Mouse (Mus musculus) effector memory CD4-positive, alpha-beta T cell, adult 7 months (primary cell): ENCODE data around the gene Mbd3. TPM values are rescaled to one million over a fixed set of nuclear protein-coding genes. Genes with fewer than 3 reads are reported as not detected.

Experiments used
- polyA plus RNA-seq: library from polyadenylated mRNA; unstranded; fragments of 100-300 nt; shearing (Covaris generic); gene quantifications from one replicate; pipeline ENCODE4 v1.2.1, GENCODE M21; 2017

Gene Mbd3
- 92.9 TPM for polyA plus RNA-seq

DNA sequence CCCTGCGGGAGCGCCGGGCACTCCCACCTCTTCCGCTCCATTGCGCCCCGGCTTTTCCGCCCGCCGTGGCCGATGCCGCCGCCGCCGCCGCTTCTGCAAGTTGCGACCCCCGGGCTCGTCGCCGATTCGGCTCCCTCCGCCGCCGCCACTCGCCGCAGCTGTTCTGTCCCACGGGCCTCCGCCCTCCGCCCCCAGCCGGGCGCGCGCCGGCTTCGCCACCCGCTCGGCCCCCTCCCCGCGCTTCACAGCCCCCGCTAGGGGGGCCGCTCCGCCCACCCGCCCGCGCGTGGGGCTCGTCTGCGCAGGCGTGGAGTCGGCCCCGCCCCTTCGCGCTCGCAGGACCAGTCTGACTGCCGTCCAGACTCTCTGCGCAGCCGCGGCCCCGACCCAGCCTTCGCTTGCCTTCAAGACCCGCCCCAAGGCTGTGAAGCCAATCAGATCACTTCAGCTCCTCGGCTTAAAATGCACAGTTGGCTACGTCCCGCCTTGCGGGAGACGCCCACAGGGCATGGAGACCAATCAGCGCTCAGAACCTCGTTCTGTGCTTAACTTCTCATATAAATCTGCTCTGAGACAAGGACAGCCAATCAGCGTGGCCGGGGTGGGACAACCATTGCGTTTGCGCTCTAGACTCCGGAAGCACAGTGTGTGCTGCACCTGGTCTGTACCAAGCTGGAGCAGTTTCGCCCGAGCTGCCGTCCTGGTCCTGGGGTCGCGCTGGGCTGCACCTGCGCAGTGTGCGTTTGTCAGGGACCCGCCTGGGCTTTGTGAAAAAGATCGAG is at the start of gene Mbd3:
Gene Mbd3 (minus strand): TSS at position 360 of the 782 bp plus-strand sequence.

DNA sequence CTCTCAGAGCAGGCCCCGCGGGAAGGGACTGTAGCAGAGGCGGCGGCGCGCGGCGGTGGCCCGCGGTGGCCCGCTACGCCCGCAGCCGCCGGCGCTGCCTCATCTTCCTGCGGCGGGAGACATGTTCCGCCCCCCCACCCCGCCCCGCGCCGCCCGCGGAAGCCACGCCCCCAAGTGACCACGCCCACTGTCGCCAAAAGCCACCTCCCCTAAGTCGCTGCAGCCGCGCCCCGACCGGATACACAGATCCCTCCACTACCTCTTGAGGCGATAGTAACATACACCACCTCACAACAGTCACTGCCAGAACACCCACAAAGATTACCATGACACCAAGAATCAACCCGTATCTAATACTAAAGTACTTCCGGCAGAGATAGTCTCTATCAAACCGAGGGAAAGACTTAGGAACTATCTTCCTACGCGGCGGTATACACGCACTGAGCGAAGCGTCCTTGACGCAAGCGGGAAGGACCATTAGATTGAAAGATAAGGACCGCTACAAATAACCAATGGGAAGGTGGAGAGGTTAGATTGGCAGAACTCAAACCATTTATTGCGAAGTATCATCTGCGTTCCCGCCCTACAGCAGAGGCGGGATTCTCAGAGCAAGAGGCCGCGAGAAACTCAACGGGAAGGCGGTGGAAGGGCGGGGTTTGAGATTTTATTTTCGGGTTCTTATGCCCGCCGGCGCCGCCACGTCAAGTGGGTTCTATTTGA is 34.3 kb upstream of the Mbd3 start, which contains the start of gene Tcf3:
Gene Tcf3 (minus strand): TSS at position 135 of the 720 bp plus-strand sequence.

DNA sequence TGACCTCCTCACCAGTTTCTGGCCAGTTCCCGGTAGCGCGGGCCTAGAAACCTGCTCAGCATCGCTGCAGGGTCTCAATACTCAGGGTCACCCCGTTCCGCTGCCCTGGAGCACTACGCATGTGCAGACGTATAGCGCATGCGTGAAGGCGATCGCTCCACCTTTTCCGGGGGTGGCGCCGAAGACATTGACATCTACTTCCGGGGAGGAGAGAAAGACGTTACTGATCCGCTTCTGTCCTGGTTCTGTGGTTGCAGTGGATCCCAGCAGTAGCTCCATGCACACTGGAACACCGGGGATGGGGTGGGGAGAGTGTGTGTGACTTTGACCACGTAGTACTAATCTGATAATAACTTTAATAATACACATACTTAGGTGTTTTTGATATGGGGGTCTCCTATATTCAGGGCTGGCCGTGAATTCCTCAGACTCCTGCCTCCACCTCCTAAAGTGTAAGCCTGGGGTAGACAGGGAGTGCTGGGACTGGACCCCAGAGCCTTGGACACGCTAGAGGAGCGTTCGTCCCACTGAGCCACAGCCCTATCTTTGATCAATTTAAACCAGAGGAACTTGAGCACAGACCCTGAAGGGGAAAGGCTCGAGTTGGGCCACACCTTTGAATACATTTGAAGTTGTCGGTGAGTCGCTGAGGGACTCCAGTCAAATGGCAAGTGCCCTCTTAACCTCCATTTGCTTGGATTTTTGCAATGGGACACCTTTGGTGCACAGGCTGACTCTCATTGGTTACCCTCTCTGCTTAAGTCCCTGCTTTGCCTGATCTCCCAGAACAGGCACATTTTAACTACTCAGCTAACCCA is 7.5 kb upstream of the Mbd3 start, which contains the start of gene Uqcr11:
Gene Uqcr11 (minus strand): TSS at position 147 of the 818 bp plus-strand sequence.

GRCm38 (mm10) chr10:80387522-80387959 is 11.8 kb downstream of the Mbd3 start, which contains the start of gene Mex3d:
TSS of gene Mex3d (minus strand) at chr10:80387659.

DNA sequence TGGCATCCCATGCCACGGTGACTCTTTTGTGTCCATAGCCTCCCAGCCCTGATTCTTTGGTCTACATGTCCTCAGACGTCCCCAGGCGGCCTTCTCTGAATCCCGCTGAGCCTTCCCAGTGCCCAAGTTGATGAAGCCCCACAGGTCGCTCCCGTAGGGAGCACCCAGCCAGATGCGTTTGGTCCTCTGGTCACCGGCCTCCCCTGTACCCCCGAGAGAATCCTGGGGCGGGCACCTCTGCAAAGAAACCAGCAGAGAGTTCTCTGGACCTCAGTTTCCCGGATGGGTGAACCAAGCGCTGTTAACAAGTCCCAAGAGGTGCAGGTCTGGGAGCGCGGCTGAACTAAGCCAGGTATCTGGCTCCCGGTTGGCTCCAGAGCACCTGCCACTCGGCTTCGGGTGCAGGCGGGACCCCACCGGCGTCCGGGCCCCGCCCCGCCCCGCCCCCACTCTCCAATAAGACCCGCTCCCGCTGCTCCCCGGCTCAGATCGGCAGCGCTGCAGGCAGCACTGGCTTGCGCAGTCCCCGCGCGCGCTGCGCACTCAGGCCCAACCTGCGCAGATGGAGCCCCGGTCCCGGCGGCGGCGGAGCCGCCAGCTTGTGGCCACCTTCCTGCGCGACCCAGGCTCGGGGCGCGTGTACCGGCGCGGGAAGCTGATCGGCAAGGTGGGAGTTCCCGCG is 43.2 kb downstream of the Mbd3 start, which contains the start of gene Plk5:
Gene Plk5 (plus strand): TSS at position 459 of the 682 bp plus-strand sequence.

GRCm38 (mm10) chr10:80348244-80348781 is 51.0 kb downstream of the Mbd3 start, which contains the start of gene Adamtsl5:
TSS of gene Adamtsl5 (minus strand) at chr10:80348412.

Other genes with a start within 250 kb of the Mbd3 start
- gene Cirbp, start 233.6 kb downstream of the Mbd3 start, polyA plus RNA-seq = 232 TPM
- 18.9 TPM for gene 1600002K03Rik, start 226.6 kb downstream of the Mbd3 start, polyA plus RNA-seq
- gene Efna2, start 220.1 kb downstream of the Mbd3 start, polyA plus RNA-seq = 0.41 TPM
- 66.2 TPM for gene Mum1, start 173.1 kb downstream of the Mbd3 start, polyA plus RNA-seq
- 159 TPM for gene Ndufs7, start 150.4 kb downstream of the Mbd3 start, polyA plus RNA-seq
- gene Gamt, start 138.5 kb downstream of the Mbd3 start, polyA plus RNA-seq = 1.8 TPM
- 78.1 TPM for gene Dazap1, start 138.1 kb downstream of the Mbd3 start, polyA plus RNA-seq
- gene Rps15, start 107.1 kb downstream of the Mbd3 start, polyA plus RNA-seq = 748 TPM
- gene Apc2, start 103.6 kb downstream of the Mbd3 start, polyA plus RNA-seq = 0.05 TPM
- 29.9 TPM for gene 2310011J03Rik, start 79.0 kb downstream of the Mbd3 start, polyA plus RNA-seq
- gene Pcsk4, start 70.1 kb downstream of the Mbd3 start, polyA plus RNA-seq = 1.8 TPM
- gene Reep6, start 69.6 kb downstream of the Mbd3 start, polyA plus RNA-seq = not detected
- gene Adamtsl5, start 51.1 kb downstream of the Mbd3 start, polyA plus RNA-seq = not detected
- gene Plk5, start 43.1 kb downstream of the Mbd3 start, polyA plus RNA-seq = not detected
- gene Mex3d, start 11.9 kb downstream of the Mbd3 start, polyA plus RNA-seq = 7.3 TPM
- gene Uqcr11, start 7.3 kb upstream of the Mbd3 start, polyA plus RNA-seq = 115 TPM
- 88.8 TPM for gene Tcf3, start 34.1 kb upstream of the Mbd3 start, polyA plus RNA-seq
- 0.07 TPM for gene Onecut3, start 95.3 kb upstream of the Mbd3 start, polyA plus RNA-seq
- gene Atp8b3, start 139.6 kb upstream of the Mbd3 start, polyA plus RNA-seq = 0.10 TPM
- 55.7 TPM for gene Rexo1, start 162.0 kb upstream of the Mbd3 start, polyA plus RNA-seq
- gene Klf16, start 177.8 kb upstream of the Mbd3 start, polyA plus RNA-seq = 16.2 TPM
- 92.3 TPM for gene Abhd17a, start 190.8 kb upstream of the Mbd3 start, polyA plus RNA-seq
- 106 TPM for gene Scamp4, start 203.3 kb upstream of the Mbd3 start, polyA plus RNA-seq
- 6.2 TPM for gene Adat3, start 203.3 kb upstream of the Mbd3 start, polyA plus RNA-seq
- 14.3 TPM for gene Gm49322, start 206.5 kb upstream of the Mbd3 start, polyA plus RNA-seq
- gene Csnk1g2, start 223.3 kb upstream of the Mbd3 start, polyA plus RNA-seq = 338 TPM